Mouse (Mus musculus): Measurements from ENCODE around the gene Ces1e. TPM values are rescaled to one million over a fixed set of nuclear protein-coding genes. Genes with fewer than 3 reads are reported as not detected.

Ces1e gene
- total RNA-seq, 1 experiment from 2014 or later, result 1.8 TPM

DNA sequence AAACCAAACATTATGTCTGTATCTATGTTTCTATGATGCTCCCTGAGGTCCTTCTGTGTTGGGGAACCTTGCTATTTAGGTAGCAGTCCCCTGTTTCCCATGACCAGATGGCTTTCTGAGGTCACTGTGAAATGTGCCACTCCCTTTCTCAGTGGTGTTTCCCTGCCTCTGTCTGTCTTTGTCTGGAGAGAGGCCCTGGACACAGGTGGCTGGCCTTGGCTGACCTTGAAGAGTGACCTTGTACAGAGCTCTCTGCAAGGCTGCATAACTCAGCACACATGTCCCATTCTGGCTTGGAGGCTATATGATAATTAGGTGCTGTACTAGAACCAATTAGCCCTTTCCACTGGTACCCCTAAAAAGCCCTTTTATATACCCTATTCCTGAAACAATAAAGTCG, 52.8 kb downstream of the Ces1e start:
- DNase-seq, result no peak

- no peak for DNase-seq
These were observed 54.9 kb downstream of the Ces1e start for GRCm38 (mm10) chr8:93174554-93174953.

- no peak for DNase-seq
These were observed 57.4 kb downstream of the Ces1e start for GRCm38 (mm10) chr8:93171846-93172590.

DNA sequence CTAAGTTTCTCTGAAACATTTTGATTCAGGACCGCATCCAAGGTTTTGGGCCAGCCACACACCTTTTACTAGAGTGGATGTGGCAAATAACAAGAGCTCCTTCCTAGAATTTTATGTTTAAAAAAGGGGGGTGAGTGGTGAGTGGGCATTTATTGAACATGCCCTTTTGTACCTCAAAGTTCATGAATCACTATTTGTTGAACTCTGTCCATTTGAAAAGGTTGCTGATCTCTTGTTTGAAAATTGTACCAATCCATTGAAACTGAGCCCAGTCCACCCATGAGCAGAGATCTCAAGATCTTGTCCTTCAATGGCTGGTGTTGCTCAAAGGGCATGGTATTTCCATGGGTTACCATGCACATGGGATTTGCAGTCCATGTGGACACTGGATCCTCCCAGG, 66.1 kb downstream of the Ces1e start:
- DNase-seq, result no peak

DNA sequence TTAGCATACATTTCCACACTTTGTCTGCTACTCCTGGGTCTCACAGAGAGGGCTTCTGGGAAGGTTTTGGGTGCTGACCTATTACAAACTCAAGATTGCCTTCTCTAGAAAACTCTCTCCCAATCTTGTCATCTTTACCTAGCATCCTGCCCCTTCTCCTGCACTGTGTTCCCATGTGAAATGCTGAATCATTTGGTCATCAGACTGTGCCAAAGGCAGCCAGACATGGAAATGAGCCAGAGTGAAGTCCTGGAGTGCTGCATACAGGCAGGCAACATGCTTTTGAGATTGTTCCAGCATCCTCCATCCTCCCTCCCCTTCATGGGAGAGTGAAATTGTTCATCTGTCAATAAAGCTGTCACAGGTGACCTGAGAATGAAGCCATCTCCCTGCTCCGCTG, 78.0 kb downstream of the Ces1e start:
- no peak for DNase-seq

Other genes starting within 250 kb of the Ces1e start
- not detected in 2 replicates for gene Ces1a, start 181.4 kb downstream of the Ces1e start, total RNA-seq (2021)
- 0.45 and 8.4 TPM in 2 replicates for gene Ces1b, start 149.6 kb downstream of the Ces1e start, total RNA-seq (2021)
- 12.6 and 253 TPM in 2 replicates for gene Ces1c, start 98.3 kb downstream of the Ces1e start, total RNA-seq (2021)
- 584 and 637 TPM in 2 replicates for gene Ces1d, start 31.8 kb downstream of the Ces1e start, total RNA-seq (2021)
- gene Ces1f, start 50.1 kb upstream of the Ces1e start, total RNA-seq (2021), result 7.9 and 13.1 TPM in 2 replicates
- 0.34 and 6.1 TPM in 2 replicates for gene Ces1g, start 107.7 kb upstream of the Ces1e start, total RNA-seq (2021)
- not detected in 2 replicates for gene Ces1h, start 150.1 kb upstream of the Ces1e start, total RNA-seq (2021)

All from adrenal gland, postnatal 14 days (tissue).